Mouse (Mus musculus) adrenal gland, postnatal 25 days (tissue): ENCODE results near the gene Tshb. TPM values are rescaled to one million over a fixed set of nuclear protein-coding genes. Genes with fewer than 3 reads are reported as not detected.

Source experiments
- DNase-seq: peaks from one replicate; pipeline ENCODE4 v3.0.0; 2021; ENCODE audit warnings: mixed read lengths
- total RNA-seq: library from RNA; stranded (reverse); gene quantifications from 2 replicates; pipeline ENCODE4 v1.2.3, GENCODE M21; 2021

Gene Tshb
- total RNA-seq, 1 experiment from 2014 or later: not detected

DNA sequence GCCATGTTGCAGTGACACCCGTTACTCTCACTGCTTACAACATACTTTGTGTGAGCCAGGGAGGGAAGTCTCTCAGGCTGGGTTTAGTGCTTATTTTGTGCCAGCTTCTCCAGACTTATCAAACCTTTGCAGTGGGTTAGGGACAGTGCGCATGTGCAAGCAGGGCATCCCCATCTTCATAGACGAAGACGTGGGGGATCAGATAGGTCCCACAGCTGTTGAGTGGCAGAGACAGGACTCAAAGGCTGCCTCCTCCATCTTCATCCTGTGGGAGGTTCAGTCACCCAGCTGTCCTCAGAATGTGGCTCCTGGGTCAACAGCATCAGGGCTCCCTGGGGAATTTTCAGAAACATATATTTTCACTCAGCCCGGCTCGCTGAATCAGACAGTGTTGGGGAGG is 46.1 kb downstream of the Tshb start:
- DNase-seq: no peak

DNA sequence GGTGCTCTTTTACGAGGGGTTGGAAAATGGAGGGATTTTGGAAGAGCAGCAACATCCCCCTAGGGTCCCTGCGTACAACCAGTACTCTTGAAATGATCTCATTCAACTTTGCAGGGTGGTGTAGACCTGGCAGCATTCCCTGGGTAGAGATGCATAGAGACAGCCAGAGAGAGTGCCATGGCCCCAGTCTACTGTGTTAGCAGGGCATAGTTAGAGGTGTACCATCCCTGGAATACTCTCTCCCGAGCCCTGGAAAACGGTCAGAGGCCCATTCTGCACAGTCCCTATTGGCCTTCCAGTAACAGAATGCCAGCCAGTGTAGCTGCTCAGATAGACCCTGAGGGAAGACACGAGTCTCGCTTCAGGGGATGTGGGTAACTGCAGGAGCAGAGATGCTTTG is 46.9 kb downstream of the Tshb start:
- no peak for DNase-seq

DNA sequence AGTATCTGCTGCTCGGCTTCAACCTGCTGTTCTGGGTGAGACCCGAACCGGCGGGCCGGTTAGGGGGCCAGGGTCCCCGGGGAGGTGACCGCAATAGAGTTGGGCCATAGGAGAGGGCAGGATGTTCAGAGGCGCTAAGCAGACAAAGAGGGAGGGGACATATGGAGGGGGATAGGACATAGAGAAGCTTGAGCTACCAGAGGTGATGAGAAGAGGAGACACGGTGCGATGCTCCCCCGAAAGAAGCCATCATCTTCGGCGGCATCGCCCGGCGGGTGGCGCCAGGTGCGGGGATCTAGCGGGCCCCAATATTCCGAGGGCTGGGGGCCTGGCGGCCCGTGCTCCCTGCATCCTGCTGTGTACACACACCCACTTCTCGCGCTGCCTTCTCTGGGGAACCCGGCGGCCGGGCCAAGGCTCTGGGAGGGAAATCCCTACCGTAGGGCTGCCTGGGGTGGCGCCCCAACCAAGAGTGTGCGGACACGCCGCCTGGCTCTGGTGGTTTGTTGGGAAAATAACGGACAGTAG is 47.4 kb downstream of the Tshb start:
- DNase-seq: peak; percentile 30

DNA sequence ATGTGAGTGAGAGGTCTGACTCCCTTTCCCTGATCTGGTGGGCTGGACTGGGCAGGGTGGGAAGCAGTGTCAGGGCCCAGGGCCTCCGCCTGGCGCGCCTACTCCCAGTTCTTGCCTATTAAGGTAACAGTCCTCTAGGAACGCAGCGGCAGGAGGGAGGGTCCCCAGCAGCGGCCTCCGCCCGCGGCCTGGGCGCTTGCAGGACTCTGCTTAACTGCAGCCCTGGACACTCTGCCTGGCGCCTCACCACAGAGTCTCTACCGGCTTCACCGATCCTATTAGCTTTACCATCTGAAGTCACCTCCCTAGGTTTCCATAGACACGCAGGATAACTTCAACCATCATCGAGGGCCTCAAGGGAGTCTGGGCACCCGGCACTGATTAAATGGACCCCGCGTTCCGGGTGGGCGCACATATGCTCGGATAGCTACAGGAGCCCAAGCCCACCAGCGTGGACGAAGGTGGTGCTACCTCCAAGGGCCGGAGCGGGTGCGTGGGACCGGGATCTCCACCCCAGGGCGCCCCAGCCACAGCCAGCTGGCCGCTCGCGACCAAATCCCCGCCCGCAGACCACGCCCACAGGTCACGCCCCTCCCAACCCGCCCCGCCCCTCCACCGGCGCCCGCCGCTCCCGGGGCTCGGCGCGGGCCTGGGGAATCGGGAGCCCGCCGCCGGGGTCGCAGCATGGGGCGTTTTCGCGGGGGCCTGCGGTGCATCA is 48.0 kb downstream of the Tshb start, which contains the start of gene Tspan2:
Tspan2 (plus strand) TSS at position 217 of the 718 bp plus-strand sequence.
- DNase-seq: peak; percentile 75

DNA sequence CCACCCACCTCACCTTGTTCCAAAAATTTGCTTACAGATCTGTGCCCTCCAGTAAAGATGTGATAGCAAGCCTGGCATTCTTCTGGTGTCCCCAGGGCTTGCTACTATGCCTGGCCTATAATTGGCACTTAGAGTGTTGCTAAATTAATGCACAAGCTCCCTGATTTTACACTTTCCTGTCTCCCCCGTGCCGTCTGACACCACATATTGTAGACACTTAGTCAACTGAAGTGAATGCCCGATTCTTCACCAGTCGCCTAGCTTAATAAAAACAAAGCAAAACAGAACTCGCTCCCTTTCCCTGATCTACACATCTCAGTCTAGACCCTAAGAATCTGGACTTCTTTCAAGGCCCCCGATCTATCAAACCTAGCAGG is 48.6 kb downstream of the Tshb start:
- no peak for DNase-seq

DNA sequence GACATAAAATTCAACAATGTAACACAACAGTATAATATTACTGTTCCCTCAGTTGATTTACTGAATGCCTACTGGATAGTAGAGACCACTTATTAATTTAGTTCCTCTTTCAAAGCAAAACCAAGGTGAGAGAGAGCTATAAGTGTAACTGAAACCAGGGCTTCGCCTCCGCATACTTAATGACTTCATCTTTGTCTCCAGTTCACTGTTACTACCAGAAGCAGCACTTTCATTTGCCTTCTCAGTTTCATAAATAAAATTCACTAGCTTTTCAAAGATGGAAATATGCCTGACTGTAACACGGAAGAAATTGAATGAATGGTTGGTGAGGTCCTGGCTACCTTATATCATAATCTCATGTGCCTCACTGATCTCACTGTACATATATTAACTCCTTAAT is 49.5 kb downstream of the Tshb start:
- DNase-seq: no peak

DNA sequence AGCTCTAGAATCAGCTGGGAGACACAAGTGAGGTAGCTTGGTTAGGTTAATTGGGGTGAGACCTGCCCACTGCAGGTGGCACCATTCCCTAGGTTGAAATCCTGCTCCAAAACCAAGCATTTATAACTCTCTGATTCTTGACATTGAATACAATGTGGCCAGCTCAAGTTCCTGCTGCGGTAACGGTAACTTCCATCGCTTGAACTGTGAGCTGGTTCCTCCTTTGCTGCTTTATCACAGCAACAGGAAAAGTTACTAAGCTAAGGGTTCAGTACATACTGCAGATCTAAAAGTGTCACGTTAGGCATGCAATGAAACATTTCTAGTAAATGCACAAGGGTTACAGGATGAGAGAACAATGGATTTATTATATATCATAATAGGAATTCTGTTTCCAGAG is 49.9 kb downstream of the Tshb start:
- no peak for DNase-seq

DNA sequence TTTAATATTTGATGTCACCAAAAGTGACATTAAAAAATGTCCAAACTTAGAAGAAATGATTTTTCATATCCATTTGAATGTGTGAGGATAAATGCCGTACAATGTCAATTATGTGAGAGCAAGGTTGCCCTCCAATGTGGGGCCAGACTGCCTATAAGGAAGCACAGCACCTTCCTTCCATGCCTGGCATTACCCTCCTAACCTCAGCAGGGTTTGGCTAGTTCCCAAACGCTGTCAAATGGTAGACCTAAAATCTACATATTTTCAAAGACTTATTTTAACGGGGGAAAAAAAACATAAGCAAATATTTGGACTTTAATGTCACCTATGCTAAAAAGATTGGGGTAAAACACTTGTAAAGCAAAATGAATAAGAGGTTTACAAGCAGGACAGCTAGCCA is 51.4 kb downstream of the Tshb start:
- DNase-seq: no peak

DNA sequence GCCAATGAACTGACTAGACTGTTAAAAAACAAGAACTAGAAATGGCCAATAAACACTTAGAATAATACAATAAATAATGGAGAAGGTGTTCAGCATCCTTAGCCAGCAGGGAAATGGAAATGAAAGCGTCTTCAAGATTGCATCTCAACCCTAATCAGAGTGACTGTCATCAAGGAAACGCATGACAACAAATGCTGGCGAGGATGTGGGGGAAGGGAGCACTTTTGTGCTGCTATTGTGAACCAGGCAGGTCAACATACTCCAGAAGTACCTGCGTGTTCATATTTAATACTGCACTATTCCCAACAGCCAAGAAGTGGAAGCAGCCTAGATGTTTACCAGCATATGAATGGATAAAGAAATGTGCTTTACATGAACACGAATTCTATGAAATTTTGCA is 53.1 kb downstream of the Tshb start:
- no peak for DNase-seq

Other genes with a start within 250 kb of the Tshb start
- gene Tspan2, start 48.2 kb downstream of the Tshb start, total RNA-seq: 3.9 and 7.1 TPM in 2 replicates
- gene Sycp1, start 153.4 kb upstream of the Tshb start, total RNA-seq: not detected in 2 replicates
- not detected in 2 replicates for gene Nr1h5, start 181.4 kb upstream of the Tshb start, total RNA-seq
- 66.1 and 80.1 TPM in 2 replicates for gene Sike1, start 213.0 kb upstream of the Tshb start, total RNA-seq
- 371 and 419 TPM in 2 replicates for gene Csde1, start 237.7 kb upstream of the Tshb start, total RNA-seq